Mouse (Mus musculus): ENCODE measurements around the gene Meltf. TPM values are rescaled to one million over a fixed set of nuclear protein-coding genes. Genes with fewer than 3 reads are reported as not detected.

Meltf gene
- not detected for polyA plus RNA-seq (2014; fragmentation: Illumina TruSeq; extraction: RNeasy Lipid Tissue Mini Kit (QIAGEN cat#74804); ENCODE audit: low replicate concordance)

GRCm38 (mm10) chr16:31878573-31879257 is at the start of gene Meltf:
Meltf (plus strand) TSS chr16:31878810.

GRCm38 (mm10) chr16:31933751-31934549 is 55.3 kb downstream of the Meltf start, which contains the start of gene Pigz:
Pigz (plus strand) TSS chr16:31933851.

GRCm38 (mm10) chr16:31948345-31948774 is 69.8 kb downstream of the Meltf start, which contains the start of the genes 0610012G03Rik and Ncbp2:
0610012G03Rik (minus strand) TSS chr16:31948494.
Ncbp2 (plus strand) TSS chr16:31948513.

Other genes with a start within 250 kb of the Meltf start
- gene Dlg1, start 215.4 kb upstream of the Meltf start, polyA plus RNA-seq (2014; fragmentation: Illumina TruSeq; extraction: RNeasy Lipid Tissue Mini Kit (QIAGEN cat#74804); ENCODE audit: low replicate concordance) = 113 TPM
- not detected for gene Pigz, start 55.0 kb downstream of the Meltf start, polyA plus RNA-seq (2014; fragmentation: Illumina TruSeq; extraction: RNeasy Lipid Tissue Mini Kit (QIAGEN cat#74804); ENCODE audit: low replicate concordance)
- gene 0610012G03Rik, start 69.7 kb downstream of the Meltf start, polyA plus RNA-seq (2014; fragmentation: Illumina TruSeq; extraction: RNeasy Lipid Tissue Mini Kit (QIAGEN cat#74804); ENCODE audit: low replicate concordance) = 3.0 TPM
- gene Ncbp2, start 69.7 kb downstream of the Meltf start, polyA plus RNA-seq (2014; fragmentation: Illumina TruSeq; extraction: RNeasy Lipid Tissue Mini Kit (QIAGEN cat#74804); ENCODE audit: low replicate concordance) = 29.0 TPM
- gene Senp5, start 124.5 kb downstream of the Meltf start, polyA plus RNA-seq (2014; fragmentation: Illumina TruSeq; extraction: RNeasy Lipid Tissue Mini Kit (QIAGEN cat#74804); ENCODE audit: low replicate concordance) = 24.7 TPM
- 72.8 TPM for gene Pak2, start 200.5 kb downstream of the Meltf start, polyA plus RNA-seq (2014; fragmentation: Illumina TruSeq; extraction: RNeasy Lipid Tissue Mini Kit (QIAGEN cat#74804); ENCODE audit: low replicate concordance)
- 72.9 TPM for gene Pigx, start 220.9 kb downstream of the Meltf start, polyA plus RNA-seq (2014; fragmentation: Illumina TruSeq; extraction: RNeasy Lipid Tissue Mini Kit (QIAGEN cat#74804); ENCODE audit: low replicate concordance)
- 24.2 TPM for gene Cep19, start 221.0 kb downstream of the Meltf start, polyA plus RNA-seq (2014; fragmentation: Illumina TruSeq; extraction: RNeasy Lipid Tissue Mini Kit (QIAGEN cat#74804); ENCODE audit: low replicate concordance)